Mouse (Mus musculus): ENCODE results near the gene Hoxa9. TPM values are rescaled to one million over a fixed set of nuclear protein-coding genes. Genes with fewer than 3 reads are reported as not detected.

Hoxa9 gene
- polyA plus RNA-seq, 1 experiment from 2014 or later, result 90.5 TPM

GRCm38 (mm10) chr6:52265306-52265912, 34.5 kb upstream of the Hoxa9 start:
- Histone ChIP-seq H3K4me1 (ENCODE audit: control insufficient read depth, insufficient read depth, low read length) (peaks cover 15% of the 10 kb centered on the region; the same call in 1 of the 2 replicates), H3K4me2 (ENCODE audit: low read depth, severe bottlenecking) (peak overlapping the region; percentile 62)

GRCm38 (mm10) chr6:52264106-52264790, 33.4 kb upstream of the Hoxa9 start:
- no peak for ATAC-seq (ENCODE audit: insufficient number of reproducible peaks, low FRiP score, low TSS enrichment, low read depth)
- Histone ChIP-seq H3K9ac (ENCODE audit: low read length) (peak overlapping the region; percentile 93), H3K27me3 (ENCODE audit: control insufficient read depth, insufficient read depth, low read length) (peaks cover 60% of the 10 kb centered on the region), H3K4me3 (ENCODE audit: low read depth, low read length) (peak overlapping the region; percentile 69), H3K4me2 (ENCODE audit: low read depth, severe bottlenecking) (peak overlapping the region; percentile 62), H3K9me3 (ENCODE audit: control insufficient read depth, low read length) (no peaks in the 10 kb centered on the region), H3K27ac (replicated peaks; ENCODE audit: low read depth, low read length) (peak overlapping the region; percentile 42; the same call in 1 of the 2 replicates), H3K36me3 (ENCODE audit: control insufficient read depth, insufficient read depth, low read length) (no peaks in the 10 kb centered on the region), H3K4me1 (ENCODE audit: control insufficient read depth, insufficient read depth, low read length) (0 out of 2 replicates have a peak, but pooled peaks cover 9% of the 10 kb centered on the region)
- DNase-seq (ENCODE audit: low spot score), result peak; percentile 60
- WGBS, result 5% methylated on average over 5 of the region's 5 CpGs

More at GRCm38 (mm10) chr6:52265306-52265912, 34.5 kb upstream of the Hoxa9 start:
- no peaks in the 10 kb centered on the region for H3K9me3 ChIP-seq (ENCODE audit: control insufficient read depth, low read length)
- peaks cover 64% of the 10 kb centered on the region for H3K27me3 ChIP-seq (ENCODE audit: control insufficient read depth, insufficient read depth, low read length)
- peak overlapping the region; percentile 32; the same call in 1 of the 2 replicates for H3K27ac ChIP-seq (replicated peaks; ENCODE audit: low read depth, low read length)
- peak overlapping the region; percentile 69 for H3K4me3 ChIP-seq (ENCODE audit: low read depth, low read length)
- peak overlapping the region; percentile 93 for H3K9ac ChIP-seq (ENCODE audit: low read length)
- DNase-seq (ENCODE audit: low spot score), result peak; percentile 64
- WGBS, result under 1% methylated on average over 18 of the region's 18 CpGs
- ATAC-seq (ENCODE audit: insufficient number of reproducible peaks, low FRiP score, low TSS enrichment, low read depth), result no peak
- H3K36me3 ChIP-seq (ENCODE audit: control insufficient read depth, insufficient read depth, low read length), result no peaks in the 10 kb centered on the region

GRCm38 (mm10) chr6:52263321-52263585, 32.4 kb upstream of the Hoxa9 start:
- Histone ChIP-seq H3K4me2 (ENCODE audit: low read depth, severe bottlenecking) (peak overlapping the region; percentile 62), H3K9ac (ENCODE audit: low read length) (peak overlapping the region; percentile 93), H3K27me3 (ENCODE audit: control insufficient read depth, insufficient read depth, low read length) (peaks cover 55% of the 10 kb centered on the region), H3K4me1 (ENCODE audit: control insufficient read depth, insufficient read depth, low read length) (0 out of 2 replicates have a peak, but pooled peaks cover 9% of the 10 kb centered on the region), H3K27ac (replicated peaks; ENCODE audit: low read depth, low read length) (peak overlapping the region; percentile 96), H3K36me3 (ENCODE audit: control insufficient read depth, insufficient read depth, low read length) (no peaks in the 10 kb centered on the region), H3K4me3 (ENCODE audit: low read depth, low read length) (peak overlapping the region; percentile 69), H3K9me3 (ENCODE audit: control insufficient read depth, low read length) (no peaks in the 10 kb centered on the region)
- ATAC-seq (ENCODE audit: insufficient number of reproducible peaks, low FRiP score, low TSS enrichment, low read depth), result no peak
- no peak for DNase-seq (ENCODE audit: low spot score)
- 2% methylated on average over 6 of the region's 6 CpGs for WGBS

- ATAC-seq (ENCODE audit: insufficient number of reproducible peaks, low FRiP score, low TSS enrichment, low read depth), result no peak
- WGBS, result under 1% methylated on average over 24 of the region's 24 CpGs
- Histone ChIP-seq H3K27me3 (ENCODE audit: control insufficient read depth, insufficient read depth, low read length) (peaks cover 51% of the 10 kb centered on the region), H3K9me3 (ENCODE audit: control insufficient read depth, low read length) (no peaks in the 10 kb centered on the region), H3K9ac (ENCODE audit: low read length) (peak overlapping the region; percentile 93), H3K27ac (replicated peaks; ENCODE audit: low read depth, low read length) (peak overlapping the region; percentile 96), H3K36me3 (ENCODE audit: control insufficient read depth, insufficient read depth, low read length) (no peaks in the 10 kb centered on the region), H3K4me2 (ENCODE audit: low read depth, severe bottlenecking) (peak overlapping the region; percentile 62), H3K4me3 (ENCODE audit: low read depth, low read length) (peak overlapping the region; percentile 69), H3K4me1 (ENCODE audit: control insufficient read depth, insufficient read depth, low read length) (0 out of 2 replicates have a peak, but pooled peaks cover 9% of the 10 kb centered on the region)
- peak; percentile 72 for DNase-seq (ENCODE audit: low spot score)
Observed at GRCm38 (mm10) chr6:52262463-52263320, 31.8 kb upstream of the Hoxa9 start.

GRCm38 (mm10) chr6:52261751-52262462, 31.0 kb upstream of the Hoxa9 start:
- 2% methylated on average over 9 of the region's 9 CpGs for WGBS
- Histone ChIP-seq H3K36me3 (ENCODE audit: control insufficient read depth, insufficient read depth, low read length) (no peaks in the 10 kb centered on the region), H3K9ac (ENCODE audit: low read length) (peak overlapping the region; percentile 93), H3K27me3 (ENCODE audit: control insufficient read depth, insufficient read depth, low read length) (peaks cover 51% of the 10 kb centered on the region), H3K9me3 (ENCODE audit: control insufficient read depth, low read length) (no peaks in the 10 kb centered on the region), H3K4me3 (ENCODE audit: low read depth, low read length) (peak overlapping the region; percentile 69), H3K4me1 (ENCODE audit: control insufficient read depth, insufficient read depth, low read length) (0 out of 2 replicates have a peak, but pooled peaks cover 9% of the 10 kb centered on the region), H3K27ac (replicated peaks; ENCODE audit: low read depth, low read length) (peak overlapping the region; percentile 96), H3K4me2 (ENCODE audit: low read depth, severe bottlenecking) (peak overlapping the region; percentile 62)
- ATAC-seq (ENCODE audit: insufficient number of reproducible peaks, low FRiP score, low TSS enrichment, low read depth) (no peak), DNase-seq (ENCODE audit: low spot score) (peak; percentile 69)

- peak within 1 kb of the TSS; percentile 69 for H3K4me3 ChIP-seq (ENCODE audit: low read depth, low read length)
- H3K27ac ChIP-seq (replicated peaks; ENCODE audit: low read depth, low read length), result peak within 1 kb of the TSS; percentile 96
- peak; percentile 81 for DNase-seq (ENCODE audit: low spot score)
- ATAC-seq (ENCODE audit: insufficient number of reproducible peaks, low FRiP score, low TSS enrichment, low read depth), result peak; percentile 74
- 0 out of 2 replicates have a peak, but pooled peaks cover 9% of the 10 kb centered on the region for H3K4me1 ChIP-seq (ENCODE audit: control insufficient read depth, insufficient read depth, low read length)
- H3K36me3 ChIP-seq (ENCODE audit: control insufficient read depth, insufficient read depth, low read length), result no peaks in the 10 kb centered on the region
- peak within 1 kb of the TSS; percentile 93 for H3K9ac ChIP-seq (ENCODE audit: low read length)
- no peaks in the 10 kb centered on the region for H3K9me3 ChIP-seq (ENCODE audit: control insufficient read depth, low read length)
- H3K27me3 ChIP-seq (ENCODE audit: control insufficient read depth, insufficient read depth, low read length), result peaks cover 45% of the 10 kb centered on the region
- under 1% methylated on average over 29 of the region's 72 CpGs for WGBS
- H3K4me2 ChIP-seq (ENCODE audit: low read depth, severe bottlenecking), result peak within 1 kb of the TSS; percentile 62
Observed at GRCm38 (mm10) chr6:52260654-52261575, 30.0 kb upstream of the Hoxa9 start, which contains the start of gene Hoxa13. Gene Hoxa13, minus strand, starts transcription at chr6:52260880.

GRCm38 (mm10) chr6:52259811-52260261, 28.9 kb upstream of the Hoxa9 start:
- Histone ChIP-seq H3K4me3 (ENCODE audit: low read depth, low read length) (peak overlapping the region; percentile 69), H3K4me2 (ENCODE audit: low read depth, severe bottlenecking) (peak overlapping the region; percentile 62), H3K9ac (ENCODE audit: low read length) (peak overlapping the region; percentile 93), H3K4me1 (ENCODE audit: control insufficient read depth, insufficient read depth, low read length) (0 out of 2 replicates have a peak, but pooled peaks cover 9% of the 10 kb centered on the region), H3K36me3 (ENCODE audit: control insufficient read depth, insufficient read depth, low read length) (no peaks in the 10 kb centered on the region), H3K27ac (replicated peaks; ENCODE audit: low read depth, low read length) (peak overlapping the region; percentile 96), H3K27me3 (ENCODE audit: control insufficient read depth, insufficient read depth, low read length) (peaks cover 37% of the 10 kb centered on the region), H3K9me3 (ENCODE audit: control insufficient read depth, low read length) (no peaks in the 10 kb centered on the region)
- ATAC-seq (ENCODE audit: insufficient number of reproducible peaks, low FRiP score, low TSS enrichment, low read depth) (no peak), DNase-seq (ENCODE audit: low spot score) (peak; percentile 76)
- under 1% methylated on average over 39 of the region's 39 CpGs for WGBS
